Mouse (Mus musculus) adrenal gland, adult 2 months (tissue): ENCODE data around the gene Olfr123. TPM values are rescaled to one million over a fixed set of nuclear protein-coding genes. Genes with fewer than 3 reads are reported as not detected.

Source experiments
- DNase-seq: peaks from one replicate; pipeline ENCODE4 v3.0.0; 2021
- long read RNA-seq: library from polyadenylated mRNA; stranded (forward); transcript quantifications from one replicate; pipeline ENCODE4 v2.0.0, GENCODE M21; 2021
- polyA plus RNA-seq: library from polyadenylated mRNA; depleted of rRNA; stranded (reverse); fragments of >200 nt; gene quantifications from 2 replicates; pipeline ENCODE4 v1.2.3, GENCODE M21; 2012; rRNA removed
- total RNA-seq, 2 experiments: library from RNA; stranded (reverse); gene quantifications; 2 replicates each; pipeline ENCODE4 v1.2.3; 2021

The Olfr123 gene
- total RNA-seq (not detected), polyA plus RNA-seq (not detected in 2 replicates)
- long read RNA-seq = 0 reads

DNA sequence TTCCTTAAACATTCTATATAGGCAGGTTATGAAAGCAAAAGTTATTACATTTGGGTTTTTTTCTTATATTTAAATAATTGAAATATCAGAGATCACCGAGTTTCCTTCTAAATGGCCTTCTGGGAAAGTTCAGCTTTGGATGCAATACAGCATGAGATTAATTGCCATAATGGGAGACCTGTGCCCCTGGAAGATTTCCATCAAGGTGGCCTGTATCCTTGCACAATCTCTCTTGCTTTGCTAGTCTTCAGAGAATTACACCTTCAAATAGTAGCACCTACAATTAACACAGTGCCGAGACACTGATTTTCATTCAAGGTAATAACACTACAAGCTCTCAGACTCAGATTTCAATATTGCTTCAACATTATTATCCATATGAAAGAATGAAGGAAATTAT lies at the start of gene Olfr123:
Gene Olfr123, plus strand, starts transcription at position 301 of the 400 bp plus-strand sequence.
- DNase-seq = no peak

DNA sequence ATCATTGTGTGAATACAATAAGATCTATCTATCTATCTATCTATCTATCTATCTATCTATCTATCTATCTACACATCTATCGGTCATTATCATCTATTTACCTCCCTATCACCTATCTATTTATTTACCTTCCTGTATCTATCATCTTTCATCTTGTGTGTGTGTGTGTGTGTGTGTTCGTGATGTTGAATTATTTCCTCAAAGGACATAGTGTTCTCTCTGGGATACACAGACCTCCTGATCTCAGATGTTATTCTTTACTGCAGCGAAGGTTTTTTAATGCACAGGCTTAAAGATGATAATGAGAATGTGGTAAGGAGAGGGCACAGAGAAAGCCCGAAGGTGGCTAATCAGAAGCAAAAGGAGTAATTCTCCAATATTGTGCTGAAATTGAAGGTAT lies 25.0 kb upstream of the Olfr123 start, which contains the start of gene Olfr122:
Gene Olfr122, plus strand, starts transcription at position 301 of the 400 bp plus-strand sequence.
- no peak for DNase-seq

GRCm38 (mm10) chr17:37799588-37799987 lies 6.3 kb downstream of the Olfr123 start, which contains the start of gene Olfr124:
Gene Olfr124 (plus strand): TSS chr17:37799888.
- no peak for DNase-seq

DNA sequence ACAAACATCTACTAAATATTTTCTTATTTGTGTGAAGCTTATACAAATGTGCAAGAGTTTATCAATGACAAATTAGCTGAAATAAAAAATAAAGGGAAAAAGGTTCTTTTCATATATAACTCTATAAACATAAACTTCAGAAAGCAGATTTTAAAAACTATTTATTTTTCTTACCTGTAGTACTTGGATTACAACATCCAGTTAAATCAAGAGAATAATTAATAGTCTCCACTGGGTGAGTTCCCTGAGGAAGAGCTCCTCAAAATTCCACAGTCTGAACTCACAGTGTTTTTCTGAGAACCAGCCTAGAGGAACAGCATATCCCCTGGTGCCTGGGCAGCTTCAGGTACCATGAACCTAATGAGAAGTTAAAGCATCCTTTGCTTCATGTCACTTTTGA lies 39.3 kb downstream of the Olfr123 start, which contains the start of gene Olfr125:
Gene Olfr125, plus strand, starts transcription at position 301 of the 400 bp plus-strand sequence.
- DNase-seq = no peak

GRCm38 (mm10) chr17:37847183-37847582 lies 53.9 kb downstream of the Olfr123 start, which contains the start of gene Olfr126:
Gene Olfr126 (plus strand): TSS chr17:37847483.
- no peak for DNase-seq

Other genes starting within 250 kb of the Olfr123 start
- not detected for gene Olfr112, start 224.1 kb upstream of the Olfr123 start, total RNA-seq
- gene Olfr112, start 224.1 kb upstream of the Olfr123 start, polyA plus RNA-seq = not detected in 2 replicates
- not detected for gene Olfr113, start 215.9 kb upstream of the Olfr123 start, total RNA-seq
- not detected in 2 replicates for gene Olfr113, start 215.9 kb upstream of the Olfr123 start, polyA plus RNA-seq
- gene Olfr114, start 200.8 kb upstream of the Olfr123 start, total RNA-seq = not detected
- not detected in 2 replicates for gene Olfr114, start 200.8 kb upstream of the Olfr123 start, polyA plus RNA-seq
- gene Olfr115, start 166.4 kb upstream of the Olfr123 start, total RNA-seq = not detected
- not detected in 2 replicates for gene Olfr115, start 166.4 kb upstream of the Olfr123 start, polyA plus RNA-seq
- gene Olfr116, start 166.3 kb upstream of the Olfr123 start, total RNA-seq = not detected
- not detected in 2 replicates for gene Olfr116, start 166.3 kb upstream of the Olfr123 start, polyA plus RNA-seq
- gene Olfr117, start 129.7 kb upstream of the Olfr123 start, total RNA-seq = not detected
- gene Olfr117, start 129.7 kb upstream of the Olfr123 start, polyA plus RNA-seq = not detected in 2 replicates
- gene Olfr118, start 126.5 kb upstream of the Olfr123 start, total RNA-seq = not detected
- gene Olfr118, start 126.5 kb upstream of the Olfr123 start, polyA plus RNA-seq = not detected in 2 replicates
- gene Olfr119, start 97.0 kb upstream of the Olfr123 start, total RNA-seq = not detected
- not detected in 2 replicates for gene Olfr119, start 97.0 kb upstream of the Olfr123 start, polyA plus RNA-seq
- not detected for gene Olfr120, start 71.7 kb upstream of the Olfr123 start, total RNA-seq
- gene Olfr120, start 71.7 kb upstream of the Olfr123 start, polyA plus RNA-seq = not detected in 2 replicates
- gene Olfr121, start 44.7 kb upstream of the Olfr123 start, total RNA-seq = not detected
- not detected in 2 replicates for gene Olfr121, start 44.7 kb upstream of the Olfr123 start, polyA plus RNA-seq
- gene Olfr122, start 24.9 kb upstream of the Olfr123 start, total RNA-seq = not detected
- not detected in 2 replicates for gene Olfr122, start 24.9 kb upstream of the Olfr123 start, polyA plus RNA-seq
- not detected for gene Olfr124, start 6.4 kb downstream of the Olfr123 start, total RNA-seq
- gene Olfr124, start 6.4 kb downstream of the Olfr123 start, polyA plus RNA-seq = not detected in 2 replicates
- gene Olfr125, start 39.4 kb downstream of the Olfr123 start, total RNA-seq = not detected
- not detected in 2 replicates for gene Olfr125, start 39.4 kb downstream of the Olfr123 start, polyA plus RNA-seq
- not detected for gene Olfr126, start 54.0 kb downstream of the Olfr123 start, total RNA-seq
- gene Olfr126, start 54.0 kb downstream of the Olfr123 start, polyA plus RNA-seq = not detected in 2 replicates
- gene Olfr127, start 106.9 kb downstream of the Olfr123 start, total RNA-seq = not detected
- gene Olfr127, start 106.9 kb downstream of the Olfr123 start, polyA plus RNA-seq = not detected in 2 replicates
- gene Olfr128, start 127.0 kb downstream of the Olfr123 start, total RNA-seq = not detected
- not detected in 2 replicates for gene Olfr128, start 127.0 kb downstream of the Olfr123 start, polyA plus RNA-seq
- gene Olfr761, start 159.6 kb downstream of the Olfr123 start, total RNA-seq = not detected
- not detected in 2 replicates for gene Olfr761, start 159.6 kb downstream of the Olfr123 start, polyA plus RNA-seq